Mouse (Mus musculus) lung, postnatal 36 days (tissue): Measurements from ENCODE around the gene Amd1.

Source experiments
- DNase-seq: peaks from one replicate; pipeline ENCODE4 v3.0.0; 2022; ENCODE audit warnings: mixed read lengths

Amd1 gene

GRCm38 (mm10) chr10:40301181-40302075, 558 bp downstream of the Amd1 start:
- peak; percentile 17 for DNase-seq

- DNase-seq: peak; percentile 90
These were observed 1.3 kb downstream of the Amd1 start for GRCm38 (mm10) chr10:40300648-40301171.

- no peak for DNase-seq
These were observed 9.3 kb downstream of the Amd1 start for GRCm38 (mm10) chr10:40292640-40293039.

- no peak for DNase-seq
These were observed 15.2 kb downstream of the Amd1 start for GRCm38 (mm10) chr10:40286767-40287166.

GRCm38 (mm10) chr10:40285571-40285970, 16.4 kb downstream of the Amd1 start:
- no peak for DNase-seq

- no peak for DNase-seq
These were observed 17.0 kb downstream of the Amd1 start for GRCm38 (mm10) chr10:40284997-40285396.

GRCm38 (mm10) chr10:40284179-40284831, 17.7 kb downstream of the Amd1 start:
- DNase-seq: no peak

- DNase-seq: no peak
These were observed 18.4 kb downstream of the Amd1 start for GRCm38 (mm10) chr10:40283636-40284035.

- DNase-seq: no peak
These were observed 20.4 kb downstream of the Amd1 start for GRCm38 (mm10) chr10:40281565-40281964.

- no peak for DNase-seq
These were observed 23.7 kb downstream of the Amd1 start for GRCm38 (mm10) chr10:40278317-40278716.

- DNase-seq: peak; percentile 21
These were observed 26.0 kb downstream of the Amd1 start for GRCm38 (mm10) chr10:40275991-40276390.

- no peak for DNase-seq
These were observed 28.0 kb downstream of the Amd1 start for GRCm38 (mm10) chr10:40273938-40274337.

GRCm38 (mm10) chr10:40271216-40271615, 30.8 kb downstream of the Amd1 start:
- no peak for DNase-seq

- DNase-seq: no peak
These were observed 37.1 kb downstream of the Amd1 start for GRCm38 (mm10) chr10:40264920-40265319.

GRCm38 (mm10) chr10:40263691-40264090, 38.3 kb downstream of the Amd1 start:
- no peak for DNase-seq

- DNase-seq: peak; percentile 26
These were observed 39.8 kb downstream of the Amd1 start for GRCm38 (mm10) chr10:40262200-40262599.

GRCm38 (mm10) chr10:40260305-40260704, 41.7 kb downstream of the Amd1 start:
- no peak for DNase-seq

- no peak for DNase-seq
These were observed 42.4 kb downstream of the Amd1 start for GRCm38 (mm10) chr10:40259542-40259941.

- DNase-seq: peak; percentile 83
These were observed 43.0 kb downstream of the Amd1 start for GRCm38 (mm10) chr10:40258976-40259375.

- peak; percentile 82 for DNase-seq
These were observed 43.5 kb downstream of the Amd1 start for GRCm38 (mm10) chr10:40258401-40258966.

- DNase-seq: peak; percentile 96
These were observed 44.4 kb downstream of the Amd1 start, which contains the start of gene Gtf3c6 for GRCm38 (mm10) chr10:40257414-40258255. Gene Gtf3c6 (minus strand): TSS chr10:40258108.

- DNase-seq: peak; percentile 77
These were observed 45.3 kb downstream of the Amd1 start for GRCm38 (mm10) chr10:40256716-40257115.
